Mouse (Mus musculus) cerebellum, adult 2 months (tissue): ENCODE data around the gene Zfp770.

Experiments used
- CTCF ChIP-seq: fragments of 200-500 bp; IDR thresholded peaks from 2 replicates; pipeline ENCODE4 v1.5.1; 2011; ENCODE audit warnings: low read depth, mild to moderate bottlenecking, control low read depth, low read length, moderate library complexity, borderline replicate concordance; ENCODE audit not compliant: insufficient read depth
- POLR2A ChIP-seq: fragments of 200-500 bp; IDR thresholded peaks from 2 replicates; pipeline ENCODE4 v1.6.1; 2011; ENCODE audit warnings: low read length, control low read depth, borderline replicate concordance; ENCODE audit not compliant: insufficient read depth

DNA sequence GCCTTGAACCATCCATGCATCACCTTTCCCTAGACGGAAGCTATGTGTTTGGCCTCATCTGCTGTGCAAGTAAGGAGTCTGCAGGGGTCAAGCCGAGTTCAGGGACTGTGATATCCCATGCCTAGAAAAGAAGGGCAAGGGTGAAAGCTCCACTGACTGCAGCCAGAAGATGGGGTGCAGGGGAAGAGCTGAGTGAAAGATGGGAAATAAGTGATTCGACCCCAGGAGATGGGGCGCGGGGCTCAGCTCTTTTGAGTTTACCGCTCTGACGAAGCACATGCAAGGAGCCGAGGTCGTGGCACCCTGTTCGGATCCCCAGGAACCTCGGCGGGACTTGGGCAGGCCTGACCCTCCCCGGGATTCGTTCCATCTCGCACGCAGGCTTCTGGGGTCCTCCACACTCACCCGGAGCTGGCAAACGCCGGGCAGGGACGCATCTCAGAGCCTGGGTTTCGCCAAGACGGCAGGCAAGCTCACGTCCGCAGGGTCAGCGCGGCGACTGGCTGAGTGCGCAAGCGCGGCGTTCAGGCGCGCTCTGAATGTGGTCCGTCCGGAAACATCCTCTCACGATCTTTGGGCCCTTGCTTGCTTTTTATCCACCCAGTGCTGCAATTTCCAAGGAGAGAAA lies at the start of gene Zfp770:
- TF ChIP-seq POLR2A (peak; percentile 99), CTCF (no peak)
